Mouse (Mus musculus): ENCODE measurements at regions not wholly inside any gene's neighbourhood (a gene's known extent, or its start where the extent isn't known, plus 50 kb on each side); places are given as distances from the start of the nearest gene placed in this dataset.

DNA sequence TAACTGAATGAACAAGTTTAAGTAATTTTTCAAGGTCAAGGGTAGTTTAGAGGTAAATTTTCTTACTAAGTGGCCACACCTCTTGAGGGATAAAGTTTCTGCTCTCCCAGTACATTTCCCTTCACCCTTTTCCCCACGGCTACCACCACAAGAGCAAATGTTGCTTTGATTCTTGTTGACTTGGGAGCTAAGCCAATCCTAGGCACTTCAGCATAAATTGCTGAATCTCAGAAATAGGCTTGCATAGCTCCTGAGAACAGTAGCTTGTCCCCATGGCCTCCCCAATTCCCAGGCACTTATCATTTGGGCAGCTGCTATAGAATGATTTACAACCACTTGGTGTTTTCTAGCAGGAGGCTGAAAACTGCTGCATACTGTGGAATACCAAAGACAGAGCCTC, 510.1 kb downstream of the Grin2a start:
- no peak overlapping the region for H3K27ac ChIP-seq (ENCODE audit: low read length)
- H3K9me3 ChIP-seq (replicated peaks; ENCODE audit: control insufficient read depth, low read length), result no peaks in the 10 kb centered on the region
- no peak overlapping the region for H3K9ac ChIP-seq (ENCODE audit: low read depth, low read length)
- H3K36me3 ChIP-seq (ENCODE audit: control insufficient read depth, insufficient read depth), result no peaks in the 10 kb centered on the region
- no peak overlapping the region for H3K4me3 ChIP-seq (ENCODE audit: low read depth, low read length)
- no peaks in the 10 kb centered on the region for H3K27me3 ChIP-seq (ENCODE audit: control insufficient read depth, insufficient read depth, low read depth, low read length)
- 43% methylated on average over 1 of the region's 1 CpGs for WGBS (ENCODE audit: insufficient replicate concordance)
- H3K4me2 ChIP-seq (ENCODE audit: low read depth, low read length), result no peak overlapping the region
- H3K4me1 ChIP-seq (ENCODE audit: control insufficient read depth, low read depth, low read length), result no peaks in the 10 kb centered on the region
- ATAC-seq (ENCODE audit: low read depth), result no peak

DNA sequence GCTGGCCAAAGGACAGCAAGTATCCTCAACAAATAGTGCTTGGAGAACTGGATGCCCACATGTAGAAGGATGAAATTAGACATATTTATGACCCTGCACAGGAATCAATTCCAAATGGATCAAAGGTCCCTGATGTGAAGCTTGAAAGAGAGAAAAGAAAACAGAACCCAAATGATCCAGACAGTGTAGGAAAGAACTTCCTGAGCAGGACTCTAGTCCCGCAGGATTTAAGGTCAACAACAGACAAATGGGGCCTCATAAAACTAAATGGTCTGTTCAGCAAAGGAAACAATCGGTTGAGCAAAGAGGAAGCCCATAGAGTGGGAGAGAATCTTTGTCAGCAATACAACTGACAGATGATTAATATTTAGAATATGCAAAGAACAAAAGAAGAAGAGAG, 497.1 kb downstream of the Grin2a start:
- no peaks in the 10 kb centered on the region for H3K36me3 ChIP-seq (ENCODE audit: control insufficient read depth, insufficient read depth)
- WGBS (ENCODE audit: insufficient replicate concordance), result 22% methylated on average over 2 of the region's 2 CpGs
- H3K4me1 ChIP-seq (ENCODE audit: control insufficient read depth, low read depth, low read length), result no peaks in the 10 kb centered on the region
- H3K9me3 ChIP-seq (replicated peaks; ENCODE audit: control insufficient read depth, low read length), result no peaks in the 10 kb centered on the region
- H3K4me2 ChIP-seq (ENCODE audit: low read depth, low read length), result no peak overlapping the region
- H3K9ac ChIP-seq (ENCODE audit: low read depth, low read length), result no peak overlapping the region
- H3K4me3 ChIP-seq (ENCODE audit: low read depth, low read length), result no peak overlapping the region
- H3K27ac ChIP-seq (ENCODE audit: low read length), result no peak overlapping the region
- H3K27me3 ChIP-seq (ENCODE audit: control insufficient read depth, insufficient read depth, low read depth, low read length), result no peaks in the 10 kb centered on the region
- no peak for ATAC-seq (ENCODE audit: low read depth)

DNA sequence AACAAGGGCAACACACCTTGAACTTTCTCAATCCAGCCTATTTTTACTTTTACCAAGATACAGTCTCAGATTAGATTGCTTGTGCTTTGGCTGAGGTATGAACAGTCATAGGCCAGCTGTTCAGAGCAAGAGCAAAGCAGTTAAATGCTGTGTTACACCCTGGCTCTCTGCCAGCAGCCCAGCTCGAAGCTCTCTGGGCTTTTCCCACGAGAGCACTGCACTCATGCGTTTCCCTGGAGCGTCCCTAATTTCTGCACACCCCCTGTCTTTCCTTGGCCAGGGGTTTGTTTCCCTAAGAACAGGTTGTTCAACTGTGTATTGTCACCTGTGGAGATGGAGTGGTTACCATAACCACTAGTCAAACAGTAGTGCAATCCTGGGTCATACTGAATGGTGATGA, 493.6 kb downstream of the Grin2a start:
- H3K4me1 ChIP-seq (ENCODE audit: control insufficient read depth, low read depth, low read length), result no peaks in the 10 kb centered on the region
- no peak overlapping the region for H3K4me3 ChIP-seq (ENCODE audit: low read depth, low read length)
- no peak overlapping the region for H3K27ac ChIP-seq (ENCODE audit: low read length)
- 48% methylated on average over 4 of the region's 4 CpGs for WGBS (ENCODE audit: insufficient replicate concordance)
- H3K9ac ChIP-seq (ENCODE audit: low read depth, low read length), result no peak overlapping the region
- H3K9me3 ChIP-seq (replicated peaks; ENCODE audit: control insufficient read depth, low read length), result no peaks in the 10 kb centered on the region
- no peak overlapping the region for H3K4me2 ChIP-seq (ENCODE audit: low read depth, low read length)
- no peaks in the 10 kb centered on the region for H3K36me3 ChIP-seq (ENCODE audit: control insufficient read depth, insufficient read depth)
- ATAC-seq (ENCODE audit: low read depth), result no peak
- H3K27me3 ChIP-seq (ENCODE audit: control insufficient read depth, insufficient read depth, low read depth, low read length), result no peaks in the 10 kb centered on the region

DNA sequence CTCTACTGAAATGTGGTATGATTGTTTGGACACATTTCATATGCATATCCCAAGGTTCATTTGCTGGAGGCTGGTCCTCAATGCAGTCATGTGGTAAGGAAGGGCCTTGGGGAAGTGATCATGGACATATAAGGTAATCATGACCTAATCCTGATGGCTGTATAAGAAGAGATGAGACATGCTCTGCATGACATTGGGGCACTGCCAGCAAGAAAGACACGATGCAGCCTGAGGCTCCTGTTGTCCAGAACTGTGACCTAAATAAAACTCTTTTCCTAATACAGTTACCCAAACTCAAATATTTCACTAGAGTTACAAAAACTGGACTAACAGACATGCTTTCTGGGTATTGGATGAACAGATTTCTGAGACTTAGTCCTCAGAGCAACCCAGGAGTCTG, 485.7 kb downstream of the Grin2a start:
- WGBS (ENCODE audit: insufficient replicate concordance), result 65% methylated on average over 1 of the region's 1 CpGs
- no peak overlapping the region for H3K9ac ChIP-seq (ENCODE audit: low read depth, low read length)
- H3K27ac ChIP-seq (ENCODE audit: low read length), result no peak overlapping the region
- no peaks in the 10 kb centered on the region for H3K27me3 ChIP-seq (ENCODE audit: control insufficient read depth, insufficient read depth, low read depth, low read length)
- H3K4me1 ChIP-seq (ENCODE audit: control insufficient read depth, low read depth, low read length), result no peaks in the 10 kb centered on the region
- no peak overlapping the region for H3K4me2 ChIP-seq (ENCODE audit: low read depth, low read length)
- H3K4me3 ChIP-seq (ENCODE audit: low read depth, low read length), result no peak overlapping the region
- H3K36me3 ChIP-seq (ENCODE audit: control insufficient read depth, insufficient read depth), result no peaks in the 10 kb centered on the region
- ATAC-seq (ENCODE audit: low read depth), result no peak
- H3K9me3 ChIP-seq (replicated peaks; ENCODE audit: control insufficient read depth, low read length), result no peaks in the 10 kb centered on the region

DNA sequence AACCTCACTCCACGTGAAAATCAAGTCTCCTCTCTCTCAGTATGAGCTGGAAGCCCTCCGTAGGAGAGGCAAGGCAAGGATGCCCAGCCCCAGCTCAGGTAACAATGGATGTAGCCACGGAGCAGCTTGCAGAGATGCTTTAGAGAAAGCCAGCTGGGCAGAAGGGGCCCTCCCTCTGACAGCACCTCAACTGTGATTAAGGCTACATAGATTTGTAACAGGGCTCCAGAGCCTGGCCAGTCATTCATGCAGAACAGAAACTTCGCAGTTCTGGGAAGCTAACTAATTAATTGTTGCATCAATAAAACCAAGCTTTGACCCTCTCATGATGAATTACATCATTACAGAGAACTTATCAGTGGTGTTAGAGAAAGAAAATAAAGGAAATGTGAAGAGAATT, 480.8 kb downstream of the Grin2a start:
- Histone ChIP-seq H3K4me3 (ENCODE audit: low read depth, low read length) (no peak overlapping the region), H3K36me3 (ENCODE audit: control insufficient read depth, insufficient read depth) (no peaks in the 10 kb centered on the region), H3K9ac (ENCODE audit: low read depth, low read length) (no peak overlapping the region), H3K4me1 (ENCODE audit: control insufficient read depth, low read depth, low read length) (no peaks in the 10 kb centered on the region), H3K27ac (ENCODE audit: low read length) (no peak overlapping the region), H3K4me2 (ENCODE audit: low read depth, low read length) (no peak overlapping the region), H3K27me3 (ENCODE audit: control insufficient read depth, insufficient read depth, low read depth, low read length) (no peaks in the 10 kb centered on the region), H3K9me3 (replicated peaks; ENCODE audit: control insufficient read depth, low read length) (no peaks in the 10 kb centered on the region)
- no peak for ATAC-seq (ENCODE audit: low read depth)
- WGBS (ENCODE audit: insufficient replicate concordance), result 47% methylated on average over 4 of the region's 4 CpGs
